In the genomic region with DNA sequence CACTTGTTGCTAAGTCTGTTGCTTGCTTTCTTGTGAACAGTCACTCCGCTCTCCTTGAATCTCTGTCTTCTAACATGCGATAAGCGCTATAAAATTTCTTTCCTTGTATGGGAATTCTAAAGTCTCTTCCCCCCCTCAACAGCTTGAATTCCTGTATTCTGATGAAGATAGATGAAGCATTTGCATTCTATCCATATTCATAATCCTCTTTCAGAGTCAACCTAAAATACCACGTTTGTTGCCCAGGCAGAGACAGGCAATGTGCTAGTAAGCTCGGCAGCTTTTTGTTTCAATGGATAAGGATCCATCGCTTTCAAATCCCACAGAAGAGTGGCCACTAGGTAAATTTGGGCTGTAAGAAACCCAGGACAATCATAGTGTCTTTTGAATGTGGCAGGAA, we compare ENCODE assay signal across 20 mouse cellular contexts.
DNase-seq lines count a peak whose midpoint lies in the region; ATAC-seq and TF ChIP-seq lines count a peak whose summit lies in the region.
"Had no signal": no experiment of that assay in that cellular context is flagged by ENCODE, and none has a peak within 500 bp of the region (broad histone marks: within the 10 kb centered on the region; RNA-seq: fewer than 3 reads in every experiment).

No protein-coding gene starts in this region.

- DNase-seq in forebrain, embryonic 11.5 days (ENCODE audit: low spot score), result no peak
- DNase-seq in layer of hippocampus, adult 2 months (ENCODE audit: low spot score in 2 of 2), result peak in 1 of 2 experiments; percentile 34
- no peak for DNase-seq in layer of hippocampus, adult 11-12 months (ENCODE audit: low spot score)
- no peak for DNase-seq in CH12.LX (ENCODE audit: extremely low read depth)
- peak; percentile 59 for DNase-seq in brain, embryonic 18.5 days (ENCODE audit: low read depth, low spot score)
- DNase-seq: adrenal gland, adult 8-10 months; adrenal gland, postnatal 36 days; cerebellum, adult 11-12 months; cerebellum, adult 9-10 months; cerebellum, postnatal 25 days; gastrocnemius, adult 2 months; gastrocnemius, postnatal 25 days; heart, postnatal 36 days; kidney, adult 11 months had no signal

- H3K27ac ChIP-seq in forebrain, embryonic 16.5 days (ENCODE audit: low read length), result peak overlapping the region; percentile 57; the same call in 1 of the 2 replicates
- no peak overlapping the region for H3K27ac ChIP-seq in forebrain, embryonic 11.5 days (ENCODE audit: low read depth, low read length)
- peak overlapping the region; percentile 30; the same call in 1 of the 2 replicates for H3K27ac ChIP-seq in layer of hippocampus, adult 2 months
- H3K27ac ChIP-seq in CH12.LX (ENCODE audit: insufficient read depth, low read depth), result no peak overlapping the region
- no peak overlapping the region for H3K27ac ChIP-seq in kidney, embryonic 16.5 days (ENCODE audit: low read length)
- H3K27ac ChIP-seq: embryonic facial prominence, embryonic 13.5 days; gastrocnemius, adult 2 months; heart, embryonic 13.5 days; hindbrain, embryonic 13.5 days; hindbrain, postnatal 0 days had no signal

- no peak for TF ChIP-seq RAD21 in CH12.LX (IDR thresholded peaks at IDR 0.05; ENCODE audit: low read depth, low read length)

- in situ Hi-C loops in CH12.LX (cut with MboI; ENCODE audit: low pct_ligation_motif_present, low pct_unique_long_range_greater_than_20kb, low sequenced_read_pairs), result no loop called here

- no peaks in the 10 kb centered on the region for H3K27me3 ChIP-seq in forebrain, embryonic 16.5 days (replicated peaks; ENCODE audit: control insufficient read depth, insufficient read depth, low read length)
- H3K27me3 ChIP-seq in forebrain, embryonic 11.5 days (ENCODE audit: control insufficient read depth, insufficient read depth, low read length), result no peaks in the 10 kb centered on the region
- no peaks in the 10 kb centered on the region for H3K27me3 ChIP-seq in CH12.LX (replicated peaks)
- no peaks in the 10 kb centered on the region for H3K27me3 ChIP-seq in kidney, embryonic 16.5 days (ENCODE audit: insufficient read depth, low read length)
- H3K27me3 ChIP-seq: embryonic facial prominence, embryonic 13.5 days; heart, embryonic 13.5 days had no signal

- 54% methylated on average over 6 of the region's 6 CpGs for WGBS in forebrain, embryonic 16.5 days
- WGBS in forebrain, embryonic 11.5 days, result 75% methylated on average over 6 of the region's 6 CpGs
- 93% methylated on average over 6 of the region's 6 CpGs for WGBS in kidney, embryonic 16.5 days

- TF ChIP-seq CTCF in layer of hippocampus, adult 2 months (conservative IDR thresholded peaks at IDR 0.05), result no peak
- TF ChIP-seq CTCF in CH12.LX (conservative IDR thresholded peaks at IDR 0.05 in 1 of 2, IDR thresholded peaks at IDR 0.05 in 1 of 2; ENCODE audit: low read depth in 2 of 2, low read length in 2 of 2), result no peak

- TF ChIP-seq EP300 in CH12.LX (IDR thresholded peaks at IDR 0.05; ENCODE audit: low read length), result no peak

- H3K9ac ChIP-seq in forebrain, embryonic 16.5 days (replicated peaks; ENCODE audit: low read depth, low read length), result no peak overlapping the region
- no peak overlapping the region for H3K9ac ChIP-seq in forebrain, embryonic 11.5 days (ENCODE audit: low read length)
- no peak overlapping the region for H3K9ac ChIP-seq in CH12.LX (ENCODE audit: insufficient read depth, low read depth)
- H3K9ac ChIP-seq in kidney, embryonic 16.5 days (replicated peaks; ENCODE audit: low read length), result no peak overlapping the region
- H3K9ac ChIP-seq: embryonic facial prominence, embryonic 13.5 days; heart, embryonic 13.5 days; hindbrain, embryonic 13.5 days had no signal

- no peak for TF ChIP-seq POLR2A in CH12.LX (IDR thresholded peaks at IDR 0.05; ENCODE audit: low read depth, low read length)

- no peaks in the 10 kb centered on the region for H3K79me2 ChIP-seq in CH12.LX (replicated peaks; ENCODE audit: control insufficient read depth, extremely low read depth, insufficient read depth, poor library complexity, severe bottlenecking)

- no peak overlapping the region for H3K4me3 ChIP-seq in forebrain, embryonic 16.5 days (replicated peaks; ENCODE audit: low read length)
- H3K4me3 ChIP-seq in forebrain, embryonic 11.5 days (ENCODE audit: low read depth, low read length), result no peak overlapping the region
- no peak overlapping the region for H3K4me3 ChIP-seq in layer of hippocampus, adult 2 months
- no peak overlapping the region for H3K4me3 ChIP-seq in CH12.LX (replicated peaks in 1 of 3; ENCODE audit: low read depth in 2 of 3, low read length in 2 of 3, poor library complexity in 1 of 3)
- H3K4me3 ChIP-seq in kidney, embryonic 16.5 days (ENCODE audit: low read length), result no peak overlapping the region
- H3K4me3 ChIP-seq: embryonic facial prominence, embryonic 13.5 days; gastrocnemius, adult 2 months; heart, embryonic 13.5 days; hindbrain, embryonic 13.5 days had no signal

- ATAC-seq in forebrain, embryonic 16.5 days, result peak; percentile 73
- ATAC-seq in forebrain, embryonic 11.5 days (replicated peaks; ENCODE audit: low FRiP score), result no peak
- no peak for ATAC-seq in kidney, embryonic 16.5 days (ENCODE audit: low FRiP score, low TSS enrichment)
- ATAC-seq: hindbrain, postnatal 0 days had no signal

- peaks cover 6% of the 10 kb centered on the region for H3K4me1 ChIP-seq in forebrain, embryonic 16.5 days (replicated peaks; ENCODE audit: control insufficient read depth, insufficient read depth, low read length)
- no peaks in the 10 kb centered on the region for H3K4me1 ChIP-seq in forebrain, embryonic 11.5 days (replicated peaks; ENCODE audit: control insufficient read depth, insufficient read depth, low read length)
- H3K4me1 ChIP-seq in CH12.LX (ENCODE audit: control insufficient read depth in 1 of 2, insufficient read depth in 2 of 2), result peaks cover 0 to 10% of the 10 kb centered on the region in 2 experiments; a peak in 1 of 4 replicates
- H3K4me1 ChIP-seq in kidney, embryonic 16.5 days (ENCODE audit: insufficient read depth, low read length), result peaks cover 20% of the 10 kb centered on the region

- H3K36me3 ChIP-seq in forebrain, embryonic 16.5 days (ENCODE audit: control insufficient read depth, insufficient read depth), result no peaks in the 10 kb centered on the region
- no peaks in the 10 kb centered on the region for H3K36me3 ChIP-seq in forebrain, embryonic 11.5 days (ENCODE audit: control insufficient read depth, insufficient read depth, low read length)
- no peaks in the 10 kb centered on the region for H3K36me3 ChIP-seq in CH12.LX (replicated peaks in 1 of 2; ENCODE audit: control insufficient read depth in 1 of 2, insufficient read depth in 1 of 2, low read length in 1 of 2)
- H3K36me3 ChIP-seq in kidney, embryonic 16.5 days (ENCODE audit: insufficient read depth, low read length), result no peaks in the 10 kb centered on the region
- H3K36me3 ChIP-seq: embryonic facial prominence, embryonic 13.5 days; heart, embryonic 13.5 days; hindbrain, embryonic 13.5 days had no signal

- dilution Hi-C loops in CH12.LX (cut with MboI; ENCODE audit: extremely low pct_ligation_motif_present, extremely low pct_unique_long_range_greater_than_20kb, low sequenced_read_pairs), result no loop called here

- no peaks in the 10 kb centered on the region for H3K9me3 ChIP-seq in forebrain, embryonic 16.5 days (ENCODE audit: control insufficient read depth, low read length)
- H3K9me3 ChIP-seq in forebrain, embryonic 11.5 days (ENCODE audit: control insufficient read depth, low read length), result no peaks in the 10 kb centered on the region
- H3K9me3 ChIP-seq in CH12.LX (replicated peaks; ENCODE audit: low read length), result no peaks in the 10 kb centered on the region
- no peaks in the 10 kb centered on the region for H3K9me3 ChIP-seq in kidney, embryonic 16.5 days (ENCODE audit: low read length)
- H3K9me3 ChIP-seq: embryonic facial prominence, embryonic 13.5 days; heart, embryonic 13.5 days; hindbrain, embryonic 13.5 days had no signal

- H3K4me2 ChIP-seq in forebrain, embryonic 16.5 days (ENCODE audit: low read length), result no peak overlapping the region
- no peak overlapping the region for H3K4me2 ChIP-seq in forebrain, embryonic 11.5 days (ENCODE audit: low read depth, low read length, severe bottlenecking)
- H3K4me2 ChIP-seq in CH12.LX (ENCODE audit: insufficient read depth, low read depth, poor library complexity, severe bottlenecking), result peak overlapping the region; percentile 93
- no peak overlapping the region for H3K4me2 ChIP-seq in kidney, embryonic 16.5 days (replicated peaks; ENCODE audit: low read depth, low read length)
- H3K4me2 ChIP-seq: embryonic facial prominence, embryonic 13.5 days; heart, embryonic 13.5 days; hindbrain, embryonic 13.5 days had no signal

TF ChIP-seq in CH12.LX, 34 proteins besides CTCF, POLR2A, EP300 and RAD21:
- TF ChIP-seq JUND (conservative IDR thresholded peaks at IDR 0.05; ENCODE audit: low read depth, low read length), result no peak
- no peak for TF ChIP-seq PAX5 (IDR thresholded peaks at IDR 0.05; ENCODE audit: low read length)
- no peak for TF ChIP-seq ZMIZ1 (IDR thresholded peaks at IDR 0.05; ENCODE audit: low read depth, low read length)

Comparison
In these comparisons a context has a peak if more than half of its experiments do, and no peak if none do; other contexts are left out.
1. H3K27ac ChIP-seq: peak in forebrain, embryonic 16.5 days (single experiment) and layer of hippocampus, adult 2 months (single experiment); none in forebrain, embryonic 11.5 days (single experiment), CH12.LX (single experiment) and kidney, embryonic 16.5 days (single experiment).